Mouse (Mus musculus) T-helper 17 cell (primary cell): ENCODE measurements around the gene Jmjd6.

ENCODE experiments used
- in situ Hi-C, 2 experiments: fragments of 300-600 bp; cut with MboI, MseI; formaldehyde crosslinking; loops; 1 replicate in 1 of 2; 2 replicates in 1 of 2; pipeline ENCODE4 v1.15.1; 2025; ENCODE audit warnings: high pct_unique_total_duplicates in 2 of 2

Jmjd6 gene

DNA sequence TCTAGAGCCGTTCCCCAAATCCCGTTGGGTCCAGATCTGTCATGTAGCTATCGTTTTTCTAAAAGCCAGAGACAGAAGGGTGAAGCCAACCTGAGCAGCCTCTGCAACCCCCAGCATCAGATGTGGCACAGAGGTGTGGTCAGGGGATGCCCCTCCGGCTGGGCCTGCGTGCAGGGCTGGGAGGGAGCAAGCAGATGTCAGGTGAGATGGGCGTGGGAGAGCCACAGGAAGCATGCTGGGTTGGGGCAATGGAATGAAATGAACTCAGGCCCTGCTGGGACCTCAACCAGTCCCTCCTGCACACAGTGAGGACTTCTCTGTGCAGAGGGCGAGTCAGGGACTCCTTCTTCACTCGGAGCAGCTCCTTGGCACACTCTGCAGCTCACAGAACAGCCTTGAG is 33.7 kb downstream of the Jmjd6 start:
- in situ Hi-C loops, result loop anchor here in 1 of 2 experiments (5.0 to 10.0 kb wide), 2 partner anchors 162 to 475 kb away; partner anchors contain the start of gene Foxj1

GRCm38 (mm10) chr11:116808811-116809395 is 34.3 kb downstream of the Jmjd6 start:
- in situ Hi-C loops, result loop anchor here in 1 of 2 experiments (5.0 to 10.0 kb wide), 2 partner anchors 162 to 474 kb away; partner anchors contain the start of gene Foxj1

- in situ Hi-C loops, result loop anchor here in 1 of 2 experiments (5.0 to 10.0 kb wide), 2 partner anchors 161 to 473 kb away; partner anchors contain the start of gene Foxj1
Observed at GRCm38 (mm10) chr11:116807938-116808606, 35.2 kb downstream of the Jmjd6 start.

DNA sequence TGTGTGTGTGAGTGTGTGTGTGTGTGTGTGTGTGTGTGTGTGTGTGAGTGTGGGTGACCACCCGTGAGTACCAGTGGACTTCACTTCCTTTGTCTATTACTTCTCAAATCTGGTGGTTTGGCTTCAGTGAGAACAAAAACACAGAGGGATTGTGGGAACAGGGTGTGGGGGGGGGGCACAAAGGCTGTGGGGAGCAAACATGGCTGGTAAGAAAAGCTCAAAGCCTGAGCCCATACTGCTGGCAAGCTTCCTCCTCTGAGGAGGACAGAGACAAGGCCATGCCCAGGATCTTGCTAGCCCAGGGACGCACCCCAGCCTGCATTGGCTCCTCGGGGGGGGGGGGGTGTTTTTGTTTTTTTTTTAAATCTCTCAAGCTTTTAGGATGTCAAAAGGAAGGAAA is 35.7 kb downstream of the Jmjd6 start:
- in situ Hi-C loops, result loop anchor here in 1 of 2 experiments (5.0 to 10.0 kb wide), 2 partner anchors 160 to 473 kb away; partner anchors contain the start of gene Foxj1

DNA sequence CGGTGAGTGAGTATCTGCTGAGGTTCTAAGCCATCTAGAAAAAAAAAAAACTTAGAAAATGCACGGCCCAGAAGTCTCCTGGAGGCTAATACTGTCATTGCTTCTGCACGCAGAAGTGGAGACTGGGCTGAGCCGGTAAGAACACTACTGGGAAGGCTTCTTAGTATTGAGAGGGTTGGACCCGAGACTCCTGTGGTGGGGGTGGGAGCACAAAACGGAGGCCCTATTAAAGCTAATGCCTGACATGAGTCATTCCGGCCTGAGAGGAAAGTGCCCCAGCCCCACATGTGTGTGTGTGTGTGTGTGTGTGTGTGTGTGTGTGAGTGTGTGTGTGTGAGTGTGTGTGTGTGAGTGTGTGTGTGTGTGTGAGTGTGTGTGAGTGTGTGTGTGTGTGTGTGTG is 36.1 kb downstream of the Jmjd6 start:
- in situ Hi-C loops, result loop anchor here in 1 of 2 experiments (5.0 to 10.0 kb wide), 2 partner anchors 160 to 472 kb away; partner anchors contain the start of gene Foxj1

DNA sequence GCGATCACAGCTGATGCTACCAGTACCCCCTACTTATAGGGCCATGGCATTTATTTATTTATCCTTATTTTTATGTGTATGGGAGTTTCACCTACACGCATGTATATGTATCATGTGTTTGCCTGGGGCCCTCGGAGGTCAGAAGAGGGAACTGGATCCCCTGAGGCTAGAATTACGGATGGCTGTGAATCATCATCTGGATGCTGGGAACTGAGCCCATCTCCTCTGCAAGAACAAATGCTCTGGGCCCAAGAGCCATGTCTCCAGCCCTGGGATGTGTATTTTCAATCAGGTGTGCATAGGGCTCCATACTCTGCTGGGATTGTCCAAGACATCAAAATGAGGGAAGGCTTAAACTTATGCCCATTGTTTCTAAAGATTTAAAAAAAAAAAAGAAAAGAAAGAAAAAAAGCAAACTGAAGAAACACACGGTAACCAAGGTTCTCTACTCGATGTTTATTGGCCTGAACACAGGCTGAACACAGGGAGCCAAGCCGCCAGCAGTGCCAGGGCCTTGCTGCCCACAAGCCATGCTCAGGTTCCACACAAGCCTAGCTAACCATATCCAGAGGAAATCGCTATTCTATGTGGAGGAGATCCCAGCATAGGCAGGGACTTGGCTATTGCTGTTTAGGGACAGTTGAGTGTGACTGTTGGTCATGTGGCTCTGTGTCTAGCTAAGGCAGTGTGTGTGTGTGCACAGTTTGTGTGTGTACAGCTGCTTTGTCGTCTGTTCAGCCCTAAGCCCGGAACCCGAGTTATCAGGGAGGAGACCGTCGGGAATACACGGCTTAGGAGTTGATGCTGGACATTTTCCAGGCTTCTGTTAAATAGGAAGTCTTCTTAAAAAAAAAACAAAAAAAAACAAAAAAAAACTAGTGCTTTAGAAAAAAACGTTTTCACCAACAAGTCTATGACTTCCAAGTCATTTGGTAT is 36.8 kb downstream of the Jmjd6 start:
- in situ Hi-C loops, result loop anchor here in 1 of 2 experiments (5.0 to 10.0 kb wide), 2 partner anchors 159 to 472 kb away; partner anchors contain the start of gene Foxj1

DNA sequence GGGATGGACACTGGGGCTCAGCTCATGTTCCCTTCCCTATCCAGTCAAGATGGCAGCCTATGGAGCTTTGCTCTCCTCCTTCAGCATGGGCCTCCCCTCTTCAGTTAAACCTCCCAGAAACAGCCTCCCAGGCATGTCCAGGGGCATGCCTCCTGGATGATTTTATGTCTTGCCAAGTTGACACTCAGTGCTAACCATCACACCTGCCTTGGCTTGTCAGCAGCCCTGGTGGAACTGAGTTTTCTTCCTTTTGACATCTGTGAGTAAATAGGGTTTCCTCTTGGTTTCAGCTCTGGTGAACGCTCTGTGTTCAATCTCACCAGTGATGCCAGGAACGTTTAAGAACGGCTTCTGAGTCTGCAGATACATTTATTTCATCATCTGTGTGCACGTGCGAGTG is 40.5 kb downstream of the Jmjd6 start:
- in situ Hi-C loops, result loop anchor here (5.0 to 10.0 kb wide), 3 partner anchors 100 to 468 kb away; partner anchors contain the start of gene Foxj1 (in 1 of the 2)

- in situ Hi-C loops, result loop anchor here (5.0 to 10.0 kb wide), 3 partner anchors 99 to 466 kb away; partner anchors contain the start of gene Foxj1 (in 1 of the 2)
Observed at GRCm38 (mm10) chr11:116801106-116801505, 42.1 kb downstream of the Jmjd6 start.

- in situ Hi-C loops, result no loop called here
Observed at GRCm38 (mm10) chr11:116799364-116799763, 43.9 kb downstream of the Jmjd6 start.
